In the genomic region with DNA sequence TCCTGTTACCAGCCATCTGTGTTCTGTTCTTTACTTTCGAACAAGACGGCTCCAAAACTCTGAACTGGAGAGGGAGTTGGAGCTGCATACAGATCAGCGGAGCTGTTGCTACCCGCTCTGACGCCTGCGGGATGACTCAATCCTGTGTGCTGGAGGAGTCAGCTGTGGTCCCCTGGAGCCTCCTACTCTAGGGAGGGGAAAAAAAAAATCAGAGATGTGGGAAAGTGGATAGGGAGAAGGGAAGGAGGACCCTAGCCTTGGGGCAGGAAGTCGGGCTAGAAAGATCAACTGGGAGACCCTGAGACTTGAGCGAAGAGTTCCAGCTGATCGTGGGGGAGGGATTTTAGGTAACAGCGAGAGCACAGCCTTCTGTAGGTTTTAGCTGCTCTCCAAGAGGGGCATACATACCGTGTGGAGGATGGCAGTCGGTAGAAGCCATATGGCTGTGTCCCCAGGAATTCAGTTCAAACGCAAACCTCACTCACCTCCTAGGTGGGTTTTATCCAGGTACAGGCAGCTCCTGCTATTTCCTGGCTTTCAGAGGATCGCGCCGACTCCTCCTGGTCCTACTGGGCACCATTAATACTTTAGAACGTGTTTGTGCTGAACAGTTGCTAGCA, we compare ENCODE assay signal across 8 mouse cellular contexts. TPM values are rescaled to one million over a fixed set of nuclear protein-coding genes. Genes with fewer than 3 reads are reported as not detected.
DNase-seq lines count a peak whose midpoint lies in the region; ATAC-seq lines count a peak whose summit lies in the region.

No protein-coding gene starts in this region.

- H3K9me3 ChIP-seq in hindbrain, embryonic 16.5 days (ENCODE audit: control insufficient read depth, low read length) = no peaks in the 10 kb centered on the region
- no peaks in the 10 kb centered on the region for H3K9me3 ChIP-seq in limb, embryonic 15.5 days

- peak overlapping the region; percentile 41 for H3K9ac ChIP-seq in hindbrain, embryonic 16.5 days (ENCODE audit: low read depth, low read length)
- 0 out of 2 replicates have a peak overlapping the region, but pooled peaks have one; percentile 0 for H3K9ac ChIP-seq in limb, embryonic 15.5 days

- under 1% methylated on average over 17 of the region's 17 CpGs for WGBS in hindbrain, embryonic 16.5 days
- WGBS in limb, embryonic 15.5 days = under 1% methylated on average over 17 of the region's 17 CpGs

- peak overlapping the region; percentile 65 for H3K4me2 ChIP-seq in hindbrain, embryonic 16.5 days (ENCODE audit: low read length)
- H3K4me2 ChIP-seq in limb, embryonic 15.5 days = peak overlapping the region; percentile 52

- intact Hi-C loops in gastrocnemius, postnatal 36 days (cut with DNase I) = loop anchor here (5.0 to 10.0 kb wide), 3 partner anchors 112 to 520 kb away; partner anchors contain the start of gene Git1

- peak overlapping the region; percentile 74 for H3K27ac ChIP-seq in hindbrain, embryonic 16.5 days (ENCODE audit: low read depth, low read length)
- H3K27ac ChIP-seq in limb, embryonic 15.5 days = 0 out of 2 replicates have a peak overlapping the region, but pooled peaks have one; percentile 33

- peak overlapping the region; percentile 37 for H3K4me3 ChIP-seq in hindbrain, embryonic 16.5 days (ENCODE audit: low read length)
- peak overlapping the region; percentile 27 for H3K4me3 ChIP-seq in limb, embryonic 15.5 days

- peaks cover 15% of the 10 kb centered on the region for H3K4me1 ChIP-seq in hindbrain, embryonic 16.5 days (ENCODE audit: control insufficient read depth, insufficient read depth, low read depth, low read length)
- peaks cover 12% of the 10 kb centered on the region for H3K4me1 ChIP-seq in limb, embryonic 15.5 days

- peak; percentile 91 for ATAC-seq in hindbrain, embryonic 16.5 days
- ATAC-seq in limb, embryonic 15.5 days (ENCODE audit: insufficient number of reproducible peaks, low FRiP score, low TSS enrichment, low read depth) = no peak
- no peak for ATAC-seq in activated CD4-positive, CD25-positive, alpha-beta regulatory T cell, adult 4 months

- H3K36me3 ChIP-seq in hindbrain, embryonic 16.5 days (ENCODE audit: control insufficient read depth, insufficient read depth, low read length) = no peaks in the 10 kb centered on the region
- no peaks in the 10 kb centered on the region for H3K36me3 ChIP-seq in limb, embryonic 15.5 days

- peak; percentile 22 for DNase-seq in gastrocnemius, adult 18-20 months (ENCODE audit: low spot score)
- DNase-seq in gastrocnemius, postnatal 36 days = no peak
- peak; percentile 68 for DNase-seq in cerebellum, adult 9-10 months
- peak; percentile 68 to 74 for DNase-seq in frontal cortex, postnatal 10 days (ENCODE audit: low spot score in 2 of 2)
- peak; percentile 27 for DNase-seq in neural tube, embryonic 10.5 days (ENCODE audit: extremely low spot score, low spot score)

- H3K27me3 ChIP-seq in hindbrain, embryonic 16.5 days (replicated peaks; ENCODE audit: control insufficient read depth, insufficient read depth, low read length) = no peaks in the 10 kb centered on the region
- no peaks in the 10 kb centered on the region for H3K27me3 ChIP-seq in limb, embryonic 15.5 days

RNA-seq across cellular contexts. Expression of gene Taok1, which starts 16.9 kb away (rescaled TPM):
- total RNA-seq in gastrocnemius, adult 18-20 months (2021) = 10 to 100 TPM; 37.1 to 41.8 TPM
- total RNA-seq in gastrocnemius, postnatal 36 days (2021) = 10 to 100 TPM; 33.7 to 36.4 TPM
- 18.7 and 19.6 TPM in 2 replicates for polyA plus RNA-seq in hindbrain, embryonic 16.5 days (2015; fragmentation: Nextera tagmentation; extraction: Ambion mirVana)
- 12.4 and 13.3 TPM in 2 replicates for polyA plus RNA-seq in limb, embryonic 15.5 days (2015; fragmentation: Nextera tagmentation; extraction: Ambion mirVana)
- 10 to 100 TPM; 15.0 to 19.8 TPM for polyA plus RNA-seq in activated CD4-positive, CD25-positive, alpha-beta regulatory T cell, adult 4 months (2017; shearing (Covaris generic))

Comparison
In these comparisons a context has a peak if more than half of its experiments do, and no peak if none do; other contexts are left out.
1. DNase-seq: peak in gastrocnemius, adult 18-20 months (single experiment), cerebellum, adult 9-10 months (single experiment), frontal cortex, postnatal 10 days (2 of 2) and neural tube, embryonic 10.5 days (single experiment); none in gastrocnemius, postnatal 36 days (0 of 2).